Mouse (Mus musculus) intestine, embryonic 16.5 days (tissue): ENCODE measurements at regions not wholly inside any gene's neighbourhood (a gene's known extent, or its start where the extent isn't known, plus 50 kb on each side); places are given as distances from the start of the nearest gene placed in this dataset.
A peak's percentile ranks its signal among the peaks of the same experiment; 100 is the strongest.

Experiments used
- ATAC-seq: fragments of 200-750 bp; cut with Nextera tagmentation; 2 replicates; pipeline ENCODE4 v1.8.0; 2017; ENCODE audit warnings: moderate TSS enrichment, moderate library complexity
- H3K27ac ChIP-seq: fragments of 300-500 bp; sonication (generic); 2 replicates; pipeline ENCODE4 v1.5.1; 2014; ENCODE audit warnings: mild to moderate bottlenecking, low read length
- H3K27me3 ChIP-seq: fragments of 300-500 bp; sonication (generic); replicated peaks from 2 replicates; pipeline ENCODE4 v1.6.1; 2014; ENCODE audit warnings: low read length, control low read depth, mixed read lengths; ENCODE audit not compliant: control insufficient read depth, insufficient read depth
- H3K36me3 ChIP-seq: fragments of 300-500 bp; sonication (generic); 2 replicates; pipeline ENCODE4 v1.6.1; 2014; ENCODE audit warnings: low read length, control low read depth; ENCODE audit not compliant: control insufficient read depth, insufficient read depth
- H3K4me1 ChIP-seq: fragments of 300-500 bp; sonication (generic); 2 replicates; pipeline ENCODE4 v1.6.1; 2014; ENCODE audit warnings: low read length, control low read depth, mixed read lengths; ENCODE audit not compliant: control insufficient read depth, insufficient read depth
- H3K4me2 ChIP-seq: fragments of 300-500 bp; sonication (generic); 2 replicates; pipeline ENCODE4 v1.6.1; 2014; ENCODE audit warnings: low read depth, low read length, control low read depth
- H3K4me3 ChIP-seq: fragments of 300-500 bp; sonication (generic); 2 replicates; pipeline ENCODE4 v1.5.1; 2014; ENCODE audit warnings: mild to moderate bottlenecking, low read length
- H3K9ac ChIP-seq: fragments of 300-500 bp; sonication (generic); 2 replicates; pipeline ENCODE4 v1.6.1; 2014; ENCODE audit warnings: low read depth, low read length
- H3K9me3 ChIP-seq: fragments of 300-500 bp; sonication (generic); 2 replicates; pipeline ENCODE4 v1.6.1; 2016; ENCODE audit warnings: low read length, control low read depth; ENCODE audit not compliant: control insufficient read depth
- WGBS: fragments of 180-500 bp; shearing (Covaris S2); extraction: QIAGEN DNeasy Blood & Tissue Kit; methylation state at CpG from one replicate; pipeline ENCODE4 v1.1.7; 2014; 5-methylcytosine and 5-hydroxymethylcytosine counted together

DNA sequence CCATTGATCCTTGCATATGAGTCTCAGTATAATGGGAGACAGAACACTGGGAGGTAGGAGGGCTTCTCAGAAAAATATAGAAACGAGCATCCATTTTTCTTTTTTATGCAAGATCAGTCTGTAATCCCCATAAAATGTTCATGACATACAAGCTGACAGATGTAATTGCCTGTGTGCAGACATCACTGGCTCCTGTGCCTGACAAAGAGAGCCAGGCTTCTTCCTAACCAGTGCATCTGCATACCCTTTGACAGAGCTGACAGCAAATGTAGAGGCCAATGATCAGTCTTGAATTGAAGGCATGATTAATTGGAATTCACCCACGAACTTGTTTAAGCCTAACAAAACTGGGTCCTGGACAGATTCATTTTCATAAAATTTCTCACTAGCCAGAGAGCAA, 463.0 kb downstream of the 1190002N15Rik start:
- Histone ChIP-seq H3K27me3 (no peaks in the 10 kb centered on the region), H3K9ac (no peak overlapping the region), H3K36me3 (no peaks in the 10 kb centered on the region), H3K4me2 (no peak overlapping the region), H3K4me3 (no peak overlapping the region), H3K9me3 (no peaks in the 10 kb centered on the region), H3K4me1 (no peaks in the 10 kb centered on the region), H3K27ac (no peak overlapping the region)
- ATAC-seq: no peak
- 46% methylated on average over 2 of the region's 2 CpGs for WGBS

GRCm38 (mm10) chr9:94067121-94067520, 470.8 kb downstream of the 1190002N15Rik start:
- Histone ChIP-seq H3K27ac (no peak overlapping the region), H3K4me1 (no peaks in the 10 kb centered on the region), H3K36me3 (no peaks in the 10 kb centered on the region), H3K9ac (no peak overlapping the region), H3K4me3 (no peak overlapping the region), H3K27me3 (no peaks in the 10 kb centered on the region), H3K4me2 (no peak overlapping the region), H3K9me3 (no peaks in the 10 kb centered on the region)
- WGBS: 58% methylated on average over 1 of the region's 1 CpGs
- ATAC-seq: no peak

DNA sequence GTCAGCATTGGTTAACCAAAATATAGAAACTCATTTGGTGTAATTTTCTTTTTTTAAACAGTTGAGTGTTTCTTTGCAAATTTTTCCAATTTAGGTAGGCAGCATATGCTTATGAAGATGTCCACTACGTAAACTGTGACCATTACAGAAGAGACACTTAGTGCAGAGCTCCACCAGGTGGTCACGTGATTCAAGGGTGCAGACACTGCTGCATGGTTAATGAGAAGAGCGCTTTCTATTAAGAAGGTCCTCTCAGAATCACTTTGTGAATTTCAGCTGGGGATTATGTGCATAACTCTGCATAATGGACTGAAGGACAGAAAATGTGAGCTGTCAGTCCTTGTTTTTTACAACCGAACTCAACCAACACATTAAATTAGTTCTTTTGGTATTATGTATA, 484.7 kb downstream of the 1190002N15Rik start:
- Histone ChIP-seq H3K9me3 (no peaks in the 10 kb centered on the region), H3K36me3 (no peaks in the 10 kb centered on the region), H3K4me2 (no peak overlapping the region), H3K4me3 (no peak overlapping the region), H3K4me1 (no peaks in the 10 kb centered on the region), H3K27ac (no peak overlapping the region), H3K27me3 (no peaks in the 10 kb centered on the region), H3K9ac (no peak overlapping the region)
- ATAC-seq: no peak
- WGBS: 80% methylated on average over 4 of the region's 4 CpGs

DNA sequence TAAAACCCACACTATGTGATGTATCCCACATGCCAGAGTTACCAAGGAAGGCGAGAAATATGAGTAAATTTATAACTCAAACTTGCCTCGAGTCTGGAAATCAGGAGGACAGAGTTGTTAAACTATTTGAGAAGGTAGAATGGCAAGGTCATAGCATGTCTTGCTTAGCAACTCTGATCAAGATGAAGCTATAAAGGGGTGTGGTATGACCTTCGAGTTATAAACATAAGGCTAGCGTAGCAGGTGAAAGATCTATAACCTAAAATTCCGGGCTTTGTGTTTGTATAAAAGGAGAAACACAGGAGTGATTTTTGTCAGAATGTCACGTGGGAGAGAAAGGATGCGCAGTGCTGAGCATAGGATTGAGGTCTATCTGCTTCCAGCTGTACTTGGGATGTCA, 490.0 kb downstream of the 1190002N15Rik start:
- H3K4me3 ChIP-seq: no peak overlapping the region
- no peaks in the 10 kb centered on the region for H3K36me3 ChIP-seq
- no peaks in the 10 kb centered on the region for H3K4me1 ChIP-seq
- no peaks in the 10 kb centered on the region for H3K9me3 ChIP-seq
- H3K4me2 ChIP-seq: no peak overlapping the region
- no peaks in the 10 kb centered on the region for H3K27me3 ChIP-seq
- no peak overlapping the region for H3K9ac ChIP-seq
- ATAC-seq: peak; percentile 67
- no peak overlapping the region for H3K27ac ChIP-seq
- 60% methylated on average over 7 of the region's 7 CpGs for WGBS

DNA sequence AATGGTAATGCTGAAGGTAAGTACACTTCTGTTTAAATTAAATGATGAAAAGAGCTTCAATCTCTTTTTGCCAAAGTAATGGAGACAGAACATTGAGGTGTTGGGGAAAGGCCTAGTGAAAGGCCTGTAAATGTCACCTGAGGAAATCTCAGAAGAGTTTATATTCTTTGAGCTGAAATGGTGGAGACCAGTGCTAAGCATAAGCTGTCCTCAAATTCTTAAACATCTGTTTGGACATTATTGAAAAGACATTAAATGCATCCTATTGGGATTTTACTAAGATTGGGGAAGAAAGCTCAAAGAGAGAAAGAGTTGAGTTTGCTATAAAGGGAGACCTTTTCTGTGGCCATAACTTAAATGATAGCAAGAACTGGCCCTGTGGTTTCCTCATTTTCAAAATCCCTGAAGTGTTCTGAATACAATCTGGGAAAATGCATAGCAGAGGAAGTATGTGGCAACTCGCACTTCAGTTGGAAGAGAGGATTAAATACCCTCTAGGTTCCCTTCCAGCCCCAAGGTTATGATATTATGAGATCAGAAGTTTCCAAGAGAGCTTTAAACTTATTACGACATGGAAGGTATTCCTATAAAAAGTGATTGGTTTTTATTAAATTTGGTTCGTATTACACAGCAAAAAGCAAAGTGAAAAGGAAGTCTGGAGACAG, 492.3 kb downstream of the 1190002N15Rik start:
- Histone ChIP-seq H3K4me3 (no peak overlapping the region), H3K9ac (no peak overlapping the region), H3K36me3 (no peaks in the 10 kb centered on the region), H3K4me2 (no peak overlapping the region), H3K4me1 (no peaks in the 10 kb centered on the region), H3K27ac (no peak overlapping the region), H3K9me3 (no peaks in the 10 kb centered on the region), H3K27me3 (no peaks in the 10 kb centered on the region)
- WGBS: 80% methylated on average over 3 of the region's 3 CpGs
- ATAC-seq: no peak

- H3K36me3 ChIP-seq: no peaks in the 10 kb centered on the region
- no peaks in the 10 kb centered on the region for H3K27me3 ChIP-seq
- H3K4me1 ChIP-seq: no peaks in the 10 kb centered on the region
- 67% methylated on average over 3 of the region's 3 CpGs for WGBS
- H3K27ac ChIP-seq: no peak overlapping the region
- no peak overlapping the region for H3K4me3 ChIP-seq
- H3K9ac ChIP-seq: no peak overlapping the region
- H3K4me2 ChIP-seq: no peak overlapping the region
- no peaks in the 10 kb centered on the region for H3K9me3 ChIP-seq
- no peak for ATAC-seq
Measured at GRCm38 (mm10) chr9:94023761-94024160, 514.1 kb downstream of the 1190002N15Rik start.

DNA sequence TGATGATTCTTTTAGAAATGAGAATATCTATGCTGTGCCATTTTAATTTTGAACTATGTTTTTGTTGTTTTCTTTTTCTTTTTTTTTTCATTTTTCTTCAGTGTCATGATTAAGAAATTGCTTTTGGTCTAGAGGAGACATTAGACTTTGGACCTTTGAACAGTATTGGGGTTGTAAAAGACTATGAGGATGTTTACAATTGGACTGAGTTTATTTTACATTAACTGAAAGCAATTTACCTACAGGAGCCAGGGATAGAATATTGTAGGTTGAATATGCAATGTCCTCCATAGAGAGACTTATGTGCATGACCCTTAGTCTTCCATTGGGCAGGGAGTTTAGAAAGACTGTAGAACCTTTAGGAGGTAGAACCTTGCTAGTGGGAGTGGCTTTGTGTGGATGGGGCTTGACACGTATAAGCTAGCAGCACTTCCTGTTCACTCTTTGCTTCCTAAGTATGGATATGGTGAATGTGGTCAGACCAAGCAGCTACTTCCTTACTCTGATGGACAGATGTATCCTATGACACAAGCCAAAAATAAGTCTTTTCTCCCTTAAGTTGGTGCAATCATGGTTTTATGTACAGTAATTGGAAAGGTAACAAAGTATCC, 516.5 kb downstream of the 1190002N15Rik start:
- peak; percentile 98 for ATAC-seq
- H3K27ac ChIP-seq: no peak overlapping the region
- H3K9ac ChIP-seq: no peak overlapping the region
- whole genome bisulfite sequencing: 30% methylated on average over 1 of the region's 1 CpGs
- H3K4me2 ChIP-seq: no peak overlapping the region
- no peaks in the 10 kb centered on the region for H3K4me1 ChIP-seq
- H3K4me3 ChIP-seq: no peak overlapping the region
- no peaks in the 10 kb centered on the region for H3K9me3 ChIP-seq
- H3K36me3 ChIP-seq: no peaks in the 10 kb centered on the region
- no peaks in the 10 kb centered on the region for H3K27me3 ChIP-seq

- Histone ChIP-seq H3K36me3 (no peaks in the 10 kb centered on the region), H3K27ac (no peak overlapping the region), H3K27me3 (no peaks in the 10 kb centered on the region), H3K4me3 (no peak overlapping the region), H3K4me2 (no peak overlapping the region), H3K9ac (no peak overlapping the region), H3K4me1 (no peaks in the 10 kb centered on the region), H3K9me3 (no peaks in the 10 kb centered on the region)
- ATAC-seq: no peak
Measured at GRCm38 (mm10) chr9:94016747-94017487, 521.0 kb downstream of the 1190002N15Rik start.

GRCm38 (mm10) chr9:93992216-93992615, 545.7 kb downstream of the 1190002N15Rik start:
- no peaks in the 10 kb centered on the region for H3K36me3 ChIP-seq
- no peaks in the 10 kb centered on the region for H3K9me3 ChIP-seq
- ATAC-seq: no peak
- WGBS: 72% methylated on average over 3 of the region's 3 CpGs
- no peaks in the 10 kb centered on the region for H3K4me1 ChIP-seq
- H3K27ac ChIP-seq: no peak overlapping the region
- no peak overlapping the region for H3K9ac ChIP-seq
- H3K27me3 ChIP-seq: no peaks in the 10 kb centered on the region
- H3K4me3 ChIP-seq: no peak overlapping the region
- no peak overlapping the region for H3K4me2 ChIP-seq
